Mouse (Mus musculus): ENCODE measurements around the gene Crtc1.

Gene Crtc1

GRCm38 (mm10) chr8:70421349-70422104 lies 17.9 kb downstream of the Crtc1 start:
- DNase-seq (ENCODE audit: low read depth) = no peak

GRCm38 (mm10) chr8:70419879-70420643 lies 19.3 kb downstream of the Crtc1 start:
- DNase-seq (ENCODE audit: low read depth) = no peak

GRCm38 (mm10) chr8:70418954-70419353 lies 20.4 kb downstream of the Crtc1 start:
- no peak for DNase-seq (ENCODE audit: low read depth)

GRCm38 (mm10) chr8:70417914-70418313 lies 21.5 kb downstream of the Crtc1 start:
- DNase-seq (ENCODE audit: low read depth) = no peak

- no peak for DNase-seq (ENCODE audit: low read depth)
Measured at GRCm38 (mm10) chr8:70416941-70417340, 22.4 kb downstream of the Crtc1 start.

GRCm38 (mm10) chr8:70415540-70416451 lies 23.6 kb downstream of the Crtc1 start:
- DNase-seq (ENCODE audit: low read depth) = peak; percentile 56

- DNase-seq (ENCODE audit: low read depth) = no peak
Measured at GRCm38 (mm10) chr8:70414310-70414946, 25.0 kb downstream of the Crtc1 start.

- DNase-seq (ENCODE audit: low read depth) = no peak
Measured at GRCm38 (mm10) chr8:70410281-70410680, 29.1 kb downstream of the Crtc1 start.

GRCm38 (mm10) chr8:70409455-70409871 lies 29.9 kb downstream of the Crtc1 start:
- DNase-seq (ENCODE audit: low read depth) = no peak

GRCm38 (mm10) chr8:70409019-70409418 lies 30.4 kb downstream of the Crtc1 start:
- no peak for DNase-seq (ENCODE audit: low read depth)

GRCm38 (mm10) chr8:70408301-70408700 lies 31.1 kb downstream of the Crtc1 start:
- no peak for DNase-seq (ENCODE audit: low read depth)

GRCm38 (mm10) chr8:70406427-70407069 lies 32.8 kb downstream of the Crtc1 start:
- DNase-seq (ENCODE audit: low read depth) = no peak

GRCm38 (mm10) chr8:70405189-70405588 lies 34.2 kb downstream of the Crtc1 start:
- DNase-seq (ENCODE audit: low read depth) = no peak

GRCm38 (mm10) chr8:70404212-70404611 lies 35.2 kb downstream of the Crtc1 start:
- no peak for DNase-seq (ENCODE audit: low read depth)

- DNase-seq (ENCODE audit: low read depth) = no peak
Measured at GRCm38 (mm10) chr8:70397611-70398563, 41.5 kb downstream of the Crtc1 start.

- DNase-seq (ENCODE audit: low read depth) = no peak
Measured at GRCm38 (mm10) chr8:70396184-70396583, 43.2 kb downstream of the Crtc1 start.

- DNase-seq (ENCODE audit: low read depth) = no peak
Measured at GRCm38 (mm10) chr8:70395649-70396048, 43.7 kb downstream of the Crtc1 start.

- no peak for DNase-seq (ENCODE audit: low read depth)
Measured at GRCm38 (mm10) chr8:70394269-70394998, 44.9 kb downstream of the Crtc1 start.

- no peak for DNase-seq (ENCODE audit: low read depth)
Measured at GRCm38 (mm10) chr8:70393087-70393486, 46.3 kb downstream of the Crtc1 start.

All from c-Kit-positive CD71-positive TER-119-negative erythroid progenitor cells, embryonic 14.5 days (primary cell).